Mouse (Mus musculus) right cerebral cortex, postnatal 36 days (tissue): Measurements from ENCODE around the gene Six3.

Experiments
- DNase-seq, 2 experiments: peaks; one replicate each; pipeline ENCODE4 v3.0.0; 2022; ENCODE audit warnings: low spot score in 2 of 2, mixed read lengths in 1 of 2

The Six3 gene

DNA sequence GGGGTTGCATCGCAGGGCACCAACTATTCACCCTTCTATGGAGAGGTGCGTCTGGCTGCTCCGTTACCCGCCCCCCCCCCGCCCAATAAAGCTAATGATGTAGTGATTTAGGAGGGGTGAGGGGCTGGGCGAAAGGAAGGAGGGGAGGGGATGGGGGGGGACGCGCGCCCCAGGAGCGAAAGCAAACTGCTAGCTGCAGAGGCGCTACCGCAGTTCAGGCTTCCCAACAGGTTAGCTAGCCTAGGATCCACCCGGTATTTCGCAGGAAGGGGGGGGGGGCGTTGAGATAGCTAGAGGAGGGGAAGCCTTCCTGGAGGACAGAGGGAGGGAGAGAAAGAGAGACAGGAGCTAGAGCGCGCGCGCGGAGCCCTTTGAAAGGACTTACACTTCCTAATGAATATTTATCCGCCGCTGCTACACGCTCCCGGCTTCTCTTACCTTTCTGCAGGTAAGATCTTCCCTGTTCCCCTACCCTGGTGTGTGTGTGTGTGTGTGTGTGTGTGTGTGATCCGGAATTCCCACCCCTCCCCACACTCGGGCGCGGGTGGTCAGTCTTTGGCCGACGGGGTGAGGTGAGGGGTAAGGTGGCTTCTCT is at the start of gene Six3:
Gene Six3 (plus strand): TSS at position 343 of the 595 bp plus-strand sequence.
- DNase-seq, result no peak

DNA sequence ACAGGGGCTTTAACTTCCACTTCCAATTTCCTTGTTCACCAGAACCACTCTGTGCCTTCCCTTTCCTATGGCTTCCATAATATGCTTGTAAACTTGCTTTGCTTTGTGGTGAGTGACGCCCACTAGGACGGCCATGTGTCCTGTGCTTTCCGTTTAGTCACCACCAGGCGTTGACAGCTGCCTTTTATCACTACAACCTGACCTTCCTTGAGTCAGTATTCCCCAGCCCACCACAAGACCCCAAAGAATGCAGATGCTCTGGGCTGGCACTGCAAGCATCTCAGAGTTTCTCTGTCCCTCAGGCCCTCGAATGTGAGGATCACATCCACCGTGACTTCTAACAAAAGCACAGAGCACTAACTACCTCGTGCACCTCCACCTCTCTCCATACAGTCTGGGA is 49.3 kb upstream of the Six3 start:
- DNase-seq, result no peak

DNA sequence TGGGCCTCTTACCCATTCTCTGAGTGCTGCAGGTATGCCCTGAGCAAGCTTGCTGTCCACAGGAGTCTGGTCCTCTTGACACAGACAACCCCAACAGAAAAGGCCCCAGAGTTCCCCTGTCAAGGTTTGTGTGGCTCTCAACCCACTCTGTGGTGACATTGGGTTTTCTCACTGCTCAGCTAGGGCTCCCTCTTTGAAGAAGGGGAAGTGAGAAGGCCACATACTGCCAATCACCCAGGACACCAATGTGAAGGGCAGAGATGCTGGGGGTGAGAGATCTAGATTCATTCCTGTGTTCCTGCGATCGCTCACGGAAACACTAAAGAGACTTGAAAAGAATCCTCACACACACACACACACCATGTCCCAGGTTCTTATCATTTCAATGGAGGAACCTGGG is 39.4 kb upstream of the Six3 start:
- no peak for DNase-seq

DNA sequence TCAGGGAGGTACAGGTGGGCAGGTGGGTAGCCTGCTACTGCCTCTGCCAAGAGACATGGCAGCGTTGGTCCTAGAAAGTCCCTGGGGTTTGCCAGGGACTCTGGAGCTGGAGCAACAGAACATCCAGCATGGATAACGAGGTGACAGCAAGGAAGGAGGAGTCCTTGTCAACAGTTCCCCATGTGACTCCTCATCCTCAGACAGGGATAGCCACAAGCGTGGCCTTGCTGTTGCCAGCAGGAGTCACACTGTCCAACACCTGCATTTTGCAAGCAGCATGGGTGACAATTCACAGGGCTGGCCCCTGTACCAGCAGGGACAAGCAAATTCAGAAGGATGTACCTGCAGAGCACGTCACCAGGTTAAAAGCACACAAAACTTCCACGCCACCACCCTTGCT is 35.1 kb upstream of the Six3 start:
- no peak for DNase-seq

DNA sequence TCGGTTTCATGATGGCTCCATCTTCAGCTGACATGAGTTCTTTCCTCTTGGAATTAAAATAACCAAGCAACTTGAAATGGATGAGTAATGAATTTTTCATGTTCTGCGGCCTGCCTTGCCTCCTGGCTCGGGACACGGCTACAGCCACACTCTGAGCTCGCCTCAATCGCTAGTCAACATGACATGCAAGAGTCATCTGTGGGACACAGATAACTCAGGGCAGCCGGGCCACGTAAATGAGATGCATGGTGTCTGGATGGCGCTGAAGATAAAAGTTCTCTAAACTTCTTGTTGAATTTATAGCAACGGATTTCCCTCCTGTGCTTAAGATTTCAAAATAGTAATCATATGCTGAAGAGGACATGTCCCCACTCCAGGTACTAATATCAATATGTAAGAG is 34.1 kb upstream of the Six3 start:
- DNase-seq, result no peak

DNA sequence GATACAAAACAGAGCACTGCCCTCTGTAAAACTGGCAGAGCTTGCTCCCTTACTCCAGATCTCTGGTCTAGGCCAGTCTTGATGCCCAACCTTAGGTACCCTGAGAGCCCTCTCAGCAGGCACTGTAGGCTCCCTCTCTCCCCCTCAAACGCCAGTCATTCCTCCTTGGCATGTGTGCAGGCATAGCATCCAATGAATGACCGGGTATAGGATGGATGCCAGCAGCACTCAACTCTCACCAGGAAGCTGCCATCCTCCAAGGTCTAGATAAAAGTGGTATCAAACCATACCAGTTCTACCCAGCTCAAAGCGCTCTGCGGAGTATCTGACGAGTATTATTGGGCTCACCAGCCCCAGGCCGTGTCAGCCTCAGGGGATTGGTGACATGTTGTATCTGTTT is 33.2 kb upstream of the Six3 start:
- no peak for DNase-seq

DNA sequence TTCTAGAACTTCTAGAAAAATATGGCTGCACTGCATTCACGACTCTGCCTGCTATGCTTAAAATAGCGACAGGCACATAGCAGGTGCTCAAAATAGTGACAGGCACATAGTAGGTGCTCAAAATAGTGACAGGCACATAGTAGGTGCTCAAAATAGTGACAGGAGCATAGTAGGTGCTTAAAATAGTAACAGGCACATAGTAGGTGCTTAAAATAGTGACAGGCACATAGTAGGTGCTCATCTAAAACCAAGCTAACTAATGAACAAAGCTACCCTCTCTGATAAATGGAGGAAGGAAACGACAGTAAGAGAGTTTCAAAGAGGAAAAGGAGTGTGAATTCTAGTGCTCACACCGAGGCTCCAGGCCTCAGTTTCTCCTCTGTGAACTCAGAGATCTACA is 29.2 kb upstream of the Six3 start:
- no peak for DNase-seq

DNA sequence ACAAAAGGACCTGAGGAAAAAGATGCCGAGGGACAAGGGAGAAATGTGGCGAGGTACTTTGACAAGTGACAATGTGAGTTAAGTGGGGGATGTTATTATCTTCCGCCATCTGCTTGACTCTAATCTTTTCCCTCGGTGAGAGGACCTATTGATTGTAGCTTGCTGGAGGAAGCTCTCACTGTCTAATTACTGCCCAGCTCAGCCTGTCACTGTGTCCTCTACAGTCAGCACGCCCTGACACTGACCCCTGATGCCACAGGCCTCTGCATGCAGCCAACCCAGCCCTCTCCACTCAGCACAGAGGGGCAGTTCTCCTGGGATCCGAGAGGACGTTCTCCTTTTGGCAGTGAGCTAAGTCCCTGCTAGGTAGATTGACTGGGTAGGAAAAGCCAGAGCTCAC is 28.8 kb upstream of the Six3 start:
- no peak for DNase-seq

DNA sequence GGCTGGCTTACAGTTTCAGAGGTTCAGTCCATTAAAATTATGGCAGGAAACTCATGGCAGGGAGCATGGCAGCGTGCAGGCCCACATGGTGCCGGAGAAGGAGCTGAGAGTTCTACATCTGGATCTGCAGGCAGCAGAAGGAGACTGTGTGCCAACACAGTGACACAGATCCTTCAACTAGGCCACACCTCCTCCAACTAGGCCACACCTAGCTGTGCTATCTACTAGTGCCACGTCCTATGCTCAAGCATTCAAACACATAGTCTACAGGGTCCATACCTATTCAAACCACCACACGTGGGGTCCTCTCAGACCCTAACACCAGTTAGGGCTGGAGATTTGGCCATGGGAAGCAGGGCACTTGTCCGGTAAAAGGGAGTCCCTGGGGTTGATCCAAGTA is 27.6 kb upstream of the Six3 start:
- no peak for DNase-seq

DNA sequence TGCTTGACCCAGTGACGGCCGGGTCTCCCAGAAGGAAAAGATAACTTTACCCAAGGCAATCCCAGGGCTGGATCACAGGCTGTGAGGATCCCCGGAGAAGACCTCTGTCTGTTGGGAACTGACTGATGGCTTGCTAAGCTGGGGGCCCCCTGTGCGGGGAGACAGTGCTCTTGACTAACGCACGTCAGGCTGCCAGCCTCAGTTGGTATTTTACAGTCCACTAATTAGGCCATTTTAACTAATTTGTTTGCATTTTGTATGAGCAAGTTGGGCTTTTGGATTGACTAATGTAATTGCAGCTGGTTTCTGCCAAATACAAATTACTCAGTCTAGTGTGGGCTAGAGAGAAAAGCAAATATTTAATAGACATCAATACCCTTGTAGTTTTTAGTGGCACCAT is 21.4 kb upstream of the Six3 start:
- DNase-seq, result no peak

DNA sequence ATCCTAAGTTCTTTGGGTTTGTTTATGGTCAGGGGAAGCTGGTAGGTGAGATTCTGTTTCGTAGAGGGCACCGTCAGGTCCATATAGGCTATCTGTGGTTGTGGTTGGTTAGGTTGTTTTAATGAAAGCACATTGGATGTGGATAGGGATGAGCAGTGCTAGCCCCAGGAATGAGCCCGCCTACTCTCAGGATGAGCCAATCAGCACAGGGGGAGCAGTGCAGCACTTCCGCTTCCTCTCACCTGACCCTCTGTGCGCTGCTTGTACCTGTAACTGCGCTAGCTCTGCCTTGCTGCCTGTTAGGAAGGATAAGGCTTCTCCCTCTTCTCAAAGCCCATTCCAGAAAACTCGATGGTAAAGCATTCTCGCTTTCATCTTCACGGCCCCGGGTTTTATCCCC is 17.6 kb upstream of the Six3 start:
- DNase-seq, result no peak

DNA sequence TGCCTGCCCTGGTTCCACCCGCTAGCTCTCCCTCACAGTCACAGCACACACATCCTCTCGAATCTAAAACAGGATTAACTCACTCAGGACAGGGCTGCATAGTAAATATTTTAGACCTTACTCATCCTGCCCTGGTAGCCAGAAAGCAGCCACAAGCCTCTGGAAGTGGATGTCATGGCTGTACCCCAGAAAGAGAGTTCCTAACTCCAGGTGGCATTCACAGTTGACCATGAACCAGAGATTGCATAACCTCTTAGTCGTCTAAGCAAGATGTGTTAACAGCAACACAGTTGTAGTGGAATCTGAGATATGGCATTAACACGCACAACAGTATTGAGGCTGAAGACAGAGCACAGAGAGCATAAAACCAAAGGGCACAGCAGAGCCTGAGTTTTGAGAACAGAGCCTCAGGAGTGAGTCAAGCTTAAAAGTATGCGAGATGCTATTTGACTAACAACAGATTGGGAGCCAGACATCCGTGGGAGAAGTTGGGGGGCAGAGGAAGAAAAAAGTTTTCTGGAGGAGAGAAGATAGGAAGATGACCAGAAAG is 17.0 kb upstream of the Six3 start:
- no peak for DNase-seq

DNA sequence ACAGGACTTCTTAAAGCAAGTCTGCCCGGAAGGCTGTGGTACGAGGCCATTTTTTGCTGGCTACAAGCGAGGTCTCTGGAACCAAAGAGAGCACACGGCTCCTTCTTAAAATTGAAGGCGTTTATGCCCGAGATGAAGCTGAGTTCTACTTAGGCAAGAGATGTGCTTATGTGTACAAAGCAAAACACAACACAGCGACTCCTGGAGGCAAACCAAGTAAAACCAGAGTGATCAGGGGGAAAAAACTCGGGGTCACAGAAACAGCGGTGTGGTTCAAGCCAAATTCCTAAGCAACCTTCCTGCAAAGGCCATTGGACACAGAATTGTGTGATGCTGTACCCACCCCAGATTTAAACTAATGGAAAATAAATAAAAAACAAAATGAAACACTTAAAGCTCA is 13.9 kb upstream of the Six3 start:
- no peak for DNase-seq

DNA sequence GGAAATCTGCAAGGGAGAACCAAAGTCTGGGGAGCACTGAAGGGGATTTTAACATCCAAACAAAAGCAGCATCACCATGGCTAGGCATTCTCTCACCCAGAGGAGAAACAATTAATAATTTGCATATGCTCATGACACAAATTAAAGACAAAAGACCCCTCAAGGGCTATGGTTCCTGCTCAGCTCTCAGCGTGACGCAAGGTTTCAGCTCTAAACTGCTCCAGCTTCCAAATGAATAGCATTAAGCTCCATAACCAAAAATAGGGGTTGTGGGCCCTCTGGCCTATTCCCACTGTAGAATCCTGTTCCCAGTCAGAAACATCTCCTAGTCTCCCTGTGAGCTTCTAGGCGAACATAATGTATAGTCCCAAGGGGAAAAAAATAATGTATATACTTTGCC is 6.9 kb upstream of the Six3 start:
- no peak for DNase-seq

DNA sequence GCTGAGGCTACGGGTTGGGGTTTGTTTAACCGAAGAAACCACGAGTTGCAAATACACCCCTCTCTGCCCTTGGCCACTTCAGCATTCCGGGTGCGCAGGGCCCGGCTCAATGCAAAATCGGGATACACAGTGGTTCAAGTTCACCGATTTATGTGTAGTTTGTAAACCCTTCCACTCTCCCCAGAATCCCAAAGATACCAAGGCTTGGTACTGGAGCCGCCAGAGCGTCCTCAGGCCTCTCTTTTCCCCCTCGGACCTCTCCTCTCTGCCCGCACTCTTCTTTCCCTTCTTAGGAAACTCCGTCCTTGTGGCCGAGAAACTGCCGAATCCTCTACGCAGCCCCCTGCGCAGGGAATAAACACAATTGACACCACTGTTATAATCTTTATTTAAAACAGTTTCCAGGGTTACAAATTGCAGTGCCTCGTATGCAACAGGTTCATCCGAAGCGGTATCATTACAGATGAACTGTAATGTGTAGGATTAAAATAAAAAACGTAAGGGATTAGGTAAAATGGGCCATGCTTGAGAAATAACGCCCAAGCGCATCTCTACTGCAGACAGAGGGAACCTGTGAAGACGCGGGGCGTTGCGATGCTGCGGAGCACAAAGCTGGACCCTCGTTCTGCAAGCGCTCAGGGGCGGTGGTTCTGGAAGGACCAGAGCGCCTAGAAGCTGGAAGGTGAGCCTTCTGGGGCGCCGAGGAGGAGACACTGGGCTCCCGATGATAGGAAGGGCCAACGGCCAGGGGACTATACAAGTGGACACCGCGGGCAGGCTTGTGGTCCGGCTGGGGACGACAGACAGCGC is 5.6 kb upstream of the Six3 start:
- no peak for DNase-seq

DNA sequence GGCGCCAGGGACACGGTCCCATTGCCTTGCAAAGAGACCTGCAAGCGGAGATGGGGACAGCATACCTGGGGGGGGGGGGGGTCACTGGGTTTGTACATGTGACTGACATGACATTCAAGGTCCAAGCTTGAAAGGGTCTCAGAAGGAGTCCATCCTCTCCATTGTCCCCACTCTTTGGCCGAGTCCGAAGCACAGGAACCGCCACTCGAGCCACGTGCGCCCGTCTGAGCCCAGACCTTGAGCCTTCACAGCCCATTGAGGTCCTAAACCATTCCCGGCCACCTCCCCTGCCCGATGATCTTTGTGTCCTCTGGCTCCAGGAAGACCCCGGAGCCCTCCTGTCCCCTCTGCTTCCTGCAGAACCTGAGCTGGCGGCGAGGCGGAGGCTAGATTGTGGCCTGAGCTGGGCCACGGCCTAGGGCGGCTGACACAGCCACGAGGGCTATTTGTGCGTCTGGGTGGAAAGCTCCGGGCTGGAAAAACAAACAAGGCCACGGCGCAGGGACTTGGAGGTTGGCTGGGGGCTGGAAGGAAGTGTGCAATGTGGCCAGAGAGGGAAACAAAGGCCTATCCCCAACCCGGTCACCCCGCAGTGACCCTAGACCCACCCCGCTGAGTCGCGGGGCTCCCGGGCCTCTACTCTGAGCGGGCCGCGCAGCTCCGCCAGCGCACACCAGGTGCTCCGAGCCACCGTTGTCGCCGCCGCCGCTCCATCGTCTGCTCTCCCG is 4.9 kb upstream of the Six3 start:
- DNase-seq, result no peak

DNA sequence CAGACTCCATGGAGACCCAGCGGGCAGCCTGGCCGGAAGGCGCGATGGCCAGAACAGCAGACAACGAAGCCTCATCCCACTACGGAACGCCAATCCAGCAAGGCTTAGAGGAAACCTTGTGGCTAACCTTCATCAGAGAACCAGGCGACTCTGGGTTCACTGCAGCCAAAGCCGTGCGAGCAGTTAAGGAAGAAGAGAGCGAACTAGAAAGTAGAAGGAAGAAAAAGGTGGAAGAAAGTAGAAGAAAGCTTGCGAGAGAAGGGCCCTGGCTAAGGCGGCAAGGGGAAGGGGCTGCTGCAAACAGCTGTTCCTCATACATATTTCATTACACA is 4.3 kb upstream of the Six3 start:
- no peak for DNase-seq

DNA sequence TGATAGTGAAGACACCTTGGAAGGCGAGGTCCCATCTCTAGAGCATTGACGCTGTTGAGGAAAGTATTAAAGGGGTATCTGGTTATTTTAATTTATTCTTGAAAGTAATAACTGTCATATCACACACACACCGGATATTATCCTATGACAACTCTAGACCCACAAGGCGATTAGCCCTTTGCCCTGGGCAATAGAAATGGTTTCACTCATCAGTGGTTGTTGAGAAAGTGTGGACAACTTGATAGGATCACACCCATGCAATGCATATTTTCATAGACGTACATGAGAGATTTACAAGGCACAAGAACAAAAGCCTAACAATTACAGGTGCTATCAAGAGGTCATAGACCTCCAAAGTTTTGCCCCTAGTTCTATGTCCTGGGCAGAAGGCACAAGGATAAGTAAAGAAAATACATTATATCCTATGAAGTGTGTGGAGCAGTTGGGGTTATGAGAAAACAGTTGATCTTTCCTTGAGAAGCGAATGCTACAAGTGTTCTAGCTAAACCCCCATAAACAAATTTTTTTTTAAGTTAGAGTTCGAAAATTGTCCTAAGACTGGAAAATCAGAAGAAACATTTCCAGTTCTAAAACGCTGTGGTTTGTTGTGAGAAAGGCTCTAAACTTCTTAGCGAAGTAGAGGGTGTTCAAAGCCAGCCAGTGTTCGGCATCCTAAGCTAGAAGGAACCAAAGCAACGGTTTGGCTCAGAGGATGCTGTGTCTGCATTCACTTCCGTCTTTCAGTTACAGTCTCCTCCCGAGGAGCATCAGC is 3.6 kb upstream of the Six3 start:
- no peak for DNase-seq

DNA sequence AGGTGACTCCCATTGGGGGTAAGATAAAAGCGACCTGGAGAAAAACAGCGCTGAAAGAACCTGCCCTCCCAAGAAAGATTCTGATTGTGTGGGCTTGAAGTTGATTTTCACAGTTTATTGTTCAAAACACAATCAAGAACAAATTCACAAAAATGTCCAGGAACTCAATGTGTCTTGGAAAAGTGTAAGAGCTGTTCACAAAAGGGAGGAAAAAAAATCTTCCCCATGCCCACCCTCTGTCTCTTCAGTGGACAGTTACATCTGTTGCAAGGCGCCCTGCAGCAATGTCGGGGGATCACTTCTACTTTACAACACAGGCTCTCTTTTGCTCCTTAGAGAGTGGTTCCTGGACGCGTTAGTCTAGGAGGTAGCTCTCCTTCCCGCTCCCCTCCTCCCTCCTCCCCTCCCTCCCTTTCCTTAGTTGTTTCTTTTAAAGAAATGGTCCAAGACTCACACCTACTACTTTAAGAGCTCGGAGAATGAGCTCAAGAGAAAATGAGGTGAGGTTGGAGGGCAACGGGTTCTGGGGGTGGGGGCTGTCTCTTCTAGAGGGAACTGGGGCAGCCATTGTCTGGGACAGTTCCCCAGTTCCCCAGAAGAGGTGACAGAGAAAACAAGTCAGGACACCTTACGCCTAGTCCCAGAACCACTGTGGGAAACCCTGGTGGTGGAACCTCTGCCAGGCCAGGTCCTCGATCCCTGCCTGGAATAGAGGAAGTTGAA is 2.9 kb upstream of the Six3 start:
- no peak for DNase-seq

DNA sequence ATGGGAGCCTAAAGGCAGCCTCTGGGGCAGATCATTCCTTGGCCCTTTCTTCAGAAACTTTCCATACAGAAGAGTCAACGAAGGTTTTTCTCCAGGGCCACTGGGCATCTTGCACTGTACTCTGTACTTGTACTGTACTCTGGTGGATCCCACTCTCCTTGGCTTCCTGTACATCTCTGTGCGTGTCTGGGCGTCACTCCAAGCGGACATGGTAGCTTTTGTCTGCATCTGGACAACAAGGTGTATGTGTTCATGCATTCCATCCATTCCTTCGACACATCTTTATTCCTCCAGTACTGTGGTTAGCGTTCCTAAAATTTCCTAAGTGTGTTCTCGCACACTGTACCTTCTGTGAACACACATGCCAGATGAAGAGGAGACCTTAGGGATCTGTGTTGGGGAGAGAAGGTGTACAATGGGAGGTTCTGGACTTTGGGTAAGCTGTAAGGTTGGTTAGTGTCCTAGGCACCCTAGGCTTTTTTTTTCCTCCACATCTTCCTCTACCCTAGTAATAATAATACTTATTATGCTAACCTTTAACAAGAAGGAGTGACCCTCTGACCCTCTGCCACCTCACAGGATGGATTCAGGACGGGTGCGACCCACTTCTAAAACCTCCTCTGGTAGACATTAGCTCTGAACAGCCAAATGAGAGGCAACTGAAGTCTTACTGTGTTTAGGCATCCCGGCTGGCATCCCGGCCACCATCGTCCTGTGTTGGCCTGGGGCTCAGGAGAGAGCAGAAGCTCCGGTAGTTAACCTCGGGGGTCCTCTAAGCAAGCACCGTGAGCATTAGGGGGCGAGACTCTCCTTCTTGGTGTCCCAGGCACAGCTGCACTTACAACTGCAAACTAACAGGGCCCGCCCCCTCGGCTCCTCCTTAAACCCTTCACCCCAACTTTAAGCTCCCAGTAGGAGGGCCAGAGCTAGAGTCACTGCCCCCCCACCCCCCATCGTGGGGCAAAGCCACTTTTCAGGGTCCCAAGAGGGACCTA is 1.6 kb upstream of the Six3 start:
- no peak for DNase-seq
